ENCODE assay signal across 28 mouse cellular contexts in genomic region chr2:17546354-17546948, GRCm38 (mm10).
A peak's percentile ranks its signal among the peaks of the same experiment; 100 is the strongest.
DNase-seq lines count a peak whose midpoint lies in the region; ATAC-seq and TF ChIP-seq lines count a peak whose summit lies in the region.
"Had no signal": no experiment of that assay in that cellular context is flagged by ENCODE, and none has a peak within 500 bp of the region (broad histone marks: within the 10 kb centered on the region; RNA-seq: fewer than 3 reads in every experiment).

No protein-coding gene starts in this region.

- 26% methylated on average over 3 of the region's 3 CpGs for WGBS in forebrain, embryonic 16.5 days
- 61% methylated on average over 3 of the region's 3 CpGs for WGBS in forebrain, embryonic 12.5 days
- WGBS in lung, adult 2 months, result 50% methylated on average over 3 of the region's 3 CpGs

- no peak for TF ChIP-seq CTCF in lung, adult 2 months (IDR thresholded peaks at IDR 0.05; ENCODE audit: insufficient read depth, low read length)

- H3K36me3 ChIP-seq in forebrain, embryonic 16.5 days (ENCODE audit: control insufficient read depth, insufficient read depth), result no peaks in the 10 kb centered on the region
- H3K36me3 ChIP-seq in forebrain, embryonic 12.5 days (replicated peaks), result no peaks in the 10 kb centered on the region
- H3K36me3 ChIP-seq: G1E; heart, embryonic 13.5 days; hindbrain, embryonic 15.5 days; kidney, embryonic 15.5 days; midbrain, embryonic 12.5 days; neural tube, embryonic 12.5 days had no signal

- H3K4me1 ChIP-seq in forebrain, embryonic 16.5 days (replicated peaks; ENCODE audit: control insufficient read depth, insufficient read depth, low read length), result no peaks in the 10 kb centered on the region
- no peaks in the 10 kb centered on the region for H3K4me1 ChIP-seq in forebrain, embryonic 12.5 days
- peaks cover 2% of the 10 kb centered on the region for H3K4me1 ChIP-seq in lung, adult 2 months (ENCODE audit: control insufficient read depth, insufficient read depth, low read length)
- H3K4me1 ChIP-seq: hindbrain, embryonic 15.5 days; midbrain, embryonic 12.5 days had no signal

- H3K4me2 ChIP-seq in forebrain, embryonic 16.5 days (ENCODE audit: low read length), result no peak overlapping the region
- H3K4me2 ChIP-seq in forebrain, embryonic 12.5 days, result no peak overlapping the region
- H3K4me2 ChIP-seq: heart, embryonic 13.5 days; hindbrain, embryonic 15.5 days; kidney, embryonic 15.5 days; midbrain, embryonic 12.5 days; neural tube, embryonic 12.5 days had no signal

- H3K4me3 ChIP-seq in forebrain, embryonic 16.5 days (replicated peaks; ENCODE audit: low read length), result no peak overlapping the region
- no peak overlapping the region for H3K4me3 ChIP-seq in forebrain, embryonic 12.5 days (replicated peaks)
- H3K4me3 ChIP-seq in lung, adult 2 months (replicated peaks; ENCODE audit: extremely low read depth, low read depth, low read length), result no peak overlapping the region
- H3K4me3 ChIP-seq: heart, embryonic 13.5 days; hindbrain, embryonic 15.5 days; kidney, embryonic 15.5 days; midbrain, embryonic 12.5 days; myocyte; neural tube, embryonic 12.5 days had no signal

- peak; percentile 65; the same call in 1 of the 2 replicates for ATAC-seq in forebrain, embryonic 16.5 days
- ATAC-seq in forebrain, embryonic 12.5 days (ENCODE audit: low FRiP score), result no peak
- ATAC-seq: lung, postnatal 0 days; Patski had no signal

- H3K9me3 ChIP-seq in forebrain, embryonic 16.5 days (ENCODE audit: control insufficient read depth, low read length), result no peaks in the 10 kb centered on the region
- H3K9me3 ChIP-seq in forebrain, embryonic 12.5 days, result no peaks in the 10 kb centered on the region
- H3K9me3 ChIP-seq: G1E; heart, embryonic 13.5 days; hindbrain, embryonic 15.5 days; kidney, embryonic 15.5 days; midbrain, embryonic 12.5 days; neural tube, embryonic 12.5 days had no signal

- no peak for TF ChIP-seq POLR2A in lung, adult 2 months (IDR thresholded peaks at IDR 0.05; ENCODE audit: borderline replicate concordance, extremely low read depth, low read depth, low read length)

- no peak overlapping the region for H3K9ac ChIP-seq in forebrain, embryonic 16.5 days (replicated peaks; ENCODE audit: low read depth, low read length)
- H3K9ac ChIP-seq in forebrain, embryonic 12.5 days, result no peak overlapping the region
- H3K9ac ChIP-seq: heart, embryonic 13.5 days; hindbrain, embryonic 15.5 days; kidney, embryonic 15.5 days; liver, embryonic 14.5 days; midbrain, embryonic 12.5 days; neural tube, embryonic 12.5 days had no signal

- no peak overlapping the region for H3K27ac ChIP-seq in forebrain, embryonic 16.5 days (ENCODE audit: low read length)
- H3K27ac ChIP-seq in forebrain, embryonic 12.5 days, result no peak overlapping the region
- H3K27ac ChIP-seq: heart, embryonic 13.5 days; hindbrain, embryonic 15.5 days; kidney, embryonic 15.5 days; liver, embryonic 14.5 days; midbrain, embryonic 12.5 days; neural tube, embryonic 12.5 days had no signal

- DNase-seq in cerebellum, postnatal 10 days, result peak; percentile 16 to 30
- no peak for DNase-seq in cerebellum, adult 9-11 months
- DNase-seq in lung, postnatal 36 days, result peak; percentile 17
- no peak for DNase-seq in lung, adult 2 months
- DNase-seq in Muller cell, postnatal 12 days (ENCODE audit: inconsistent ontology term), result peak; percentile 91
- no peak for DNase-seq in frontal cortex, postnatal 14 days (ENCODE audit: low spot score in 2 of 2)
- DNase-seq: adrenal gland, postnatal 10 days; cerebellum, adult 11 months; cerebellum, adult 9-10 months; gastrocnemius, postnatal 10 days; heart, postnatal 10 days; kidney, adult 18-20 months; kidney, postnatal 25 days; liver; thymus, adult 2 months; thymus, postnatal 36 days had no signal

- H3K27me3 ChIP-seq in forebrain, embryonic 16.5 days (replicated peaks; ENCODE audit: control insufficient read depth, insufficient read depth, low read length), result no peaks in the 10 kb centered on the region
- H3K27me3 ChIP-seq in forebrain, embryonic 12.5 days, result no peaks in the 10 kb centered on the region
- H3K27me3 ChIP-seq: heart, embryonic 13.5 days; hindbrain, embryonic 15.5 days; kidney, embryonic 15.5 days; midbrain, embryonic 12.5 days; neural tube, embryonic 12.5 days had no signal

Comparison
In these comparisons a context has a peak if more than half of its experiments do, and no peak if none do; other contexts are left out.
1. DNase-seq: peak in cerebellum, postnatal 10 days (2 of 2), lung, postnatal 36 days (single experiment) and Muller cell, postnatal 12 days (single experiment); none in cerebellum, adult 9-11 months (single experiment), lung, adult 2 months (single experiment) and frontal cortex, postnatal 14 days (0 of 2).